Mouse (Mus musculus) bone marrow, adult 2 months (tissue): ENCODE measurements around the gene Dgcr2.

Experiments
- CTCF ChIP-seq: fragments of 200-500 bp; IDR thresholded peaks from 2 replicates; pipeline ENCODE4 v1.5.1; 2011; ENCODE audit warnings: low read length, control low read depth; ENCODE audit not compliant: control insufficient read depth, insufficient read depth
- POLR2A ChIP-seq: fragments of 200-500 bp; IDR thresholded peaks from 2 replicates; pipeline ENCODE4 v1.6.1; 2011; ENCODE audit warnings: low read depth, mild to moderate bottlenecking, control low read depth, low read length, borderline replicate concordance; ENCODE audit not compliant: control insufficient read depth

- TF ChIP-seq CTCF (peak; percentile 61), POLR2A (no peak)
Observed at GRCm38 (mm10) chr16:17848928-17849327, 49.4 kb downstream of the Dgcr2 start.
